Mouse (Mus musculus): ENCODE data around the gene Gm973.

Gene Gm973

GRCm38 (mm10) chr1:59492432-59492831 is 23.6 kb upstream of the Gm973 start:
- DNase-seq (ENCODE audit: low spot score), result no peak

- no peak for DNase-seq (ENCODE audit: low spot score)
Observed at GRCm38 (mm10) chr1:59495970-59496369, 20.1 kb upstream of the Gm973 start.

- DNase-seq (ENCODE audit: low spot score), result no peak
Observed at GRCm38 (mm10) chr1:59497741-59498613, 18.1 kb upstream of the Gm973 start.

GRCm38 (mm10) chr1:59499327-59499726 is 16.7 kb upstream of the Gm973 start:
- DNase-seq (ENCODE audit: low spot score), result no peak

GRCm38 (mm10) chr1:59502355-59502754 is 13.7 kb upstream of the Gm973 start:
- DNase-seq (ENCODE audit: low spot score), result no peak

GRCm38 (mm10) chr1:59503659-59504301 is 12.3 kb upstream of the Gm973 start:
- no peak for DNase-seq (ENCODE audit: low spot score)

GRCm38 (mm10) chr1:59504302-59504700 is 11.8 kb upstream of the Gm973 start:
- no peak for DNase-seq (ENCODE audit: low spot score)

- DNase-seq (ENCODE audit: low spot score), result no peak
Observed at GRCm38 (mm10) chr1:59508463-59509139, 7.5 kb upstream of the Gm973 start.

- no peak for DNase-seq (ENCODE audit: low spot score)
Observed at GRCm38 (mm10) chr1:59511566-59512270, 4.3 kb upstream of the Gm973 start.

- DNase-seq (ENCODE audit: low spot score), result no peak
Observed at GRCm38 (mm10) chr1:59520226-59520837, 4.3 kb downstream of the Gm973 start.

- DNase-seq (ENCODE audit: low spot score), result no peak
Observed at GRCm38 (mm10) chr1:59522456-59522855, 6.4 kb downstream of the Gm973 start.

- no peak for DNase-seq (ENCODE audit: low spot score)
Observed at GRCm38 (mm10) chr1:59523378-59523958, 7.4 kb downstream of the Gm973 start.

- no peak for DNase-seq (ENCODE audit: low spot score)
Observed at GRCm38 (mm10) chr1:59524071-59524470, 8.0 kb downstream of the Gm973 start.

GRCm38 (mm10) chr1:59524759-59525158 is 8.7 kb downstream of the Gm973 start:
- DNase-seq (ENCODE audit: low spot score), result no peak

GRCm38 (mm10) chr1:59527219-59527618 is 11.2 kb downstream of the Gm973 start:
- DNase-seq (ENCODE audit: low spot score), result no peak

- DNase-seq (ENCODE audit: low spot score), result no peak
Observed at GRCm38 (mm10) chr1:59534976-59535810, 19.1 kb downstream of the Gm973 start.

- DNase-seq (ENCODE audit: low spot score), result no peak
Observed at GRCm38 (mm10) chr1:59538381-59538780, 22.3 kb downstream of the Gm973 start.

GRCm38 (mm10) chr1:59540537-59541148 is 24.6 kb downstream of the Gm973 start:
- no peak for DNase-seq (ENCODE audit: low spot score)

- no peak for DNase-seq (ENCODE audit: low spot score)
Observed at GRCm38 (mm10) chr1:59541271-59542020, 25.4 kb downstream of the Gm973 start.
